Mouse (Mus musculus) 416B (cell line): ENCODE results near the gene Adgrg6.
A peak's percentile ranks its signal among the peaks of the same experiment; 100 is the strongest.

Experiments
- DNase-seq: peaks from one replicate; pipeline ENCODE4 v3.0.0; 2011; ENCODE audit warnings: low read depth

Adgrg6 gene

GRCm38 (mm10) chr10:14391025-14391639 is 154.3 kb downstream of the Adgrg6 start:
- peak; percentile 78 for DNase-seq

DNA sequence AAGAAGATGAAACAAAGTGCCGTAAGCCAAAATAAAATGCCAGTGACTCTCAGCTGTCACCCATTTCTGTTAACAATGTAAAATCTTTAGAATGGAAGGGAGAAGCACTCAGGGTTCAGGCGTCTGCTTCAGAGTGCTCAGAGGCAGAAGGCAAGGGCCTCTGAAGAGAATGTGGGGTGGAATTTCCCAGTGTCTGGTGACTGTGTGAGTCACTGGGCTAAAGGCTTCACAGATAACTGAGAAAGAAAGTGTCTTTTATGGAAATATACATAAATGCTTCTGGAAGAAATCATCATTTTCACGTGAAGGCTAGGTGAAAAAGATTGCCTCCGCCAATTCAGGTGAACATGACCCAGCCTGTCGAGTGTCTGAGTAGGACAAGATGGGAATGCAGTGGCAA is 159.9 kb downstream of the Adgrg6 start:
- DNase-seq, result no peak

DNA sequence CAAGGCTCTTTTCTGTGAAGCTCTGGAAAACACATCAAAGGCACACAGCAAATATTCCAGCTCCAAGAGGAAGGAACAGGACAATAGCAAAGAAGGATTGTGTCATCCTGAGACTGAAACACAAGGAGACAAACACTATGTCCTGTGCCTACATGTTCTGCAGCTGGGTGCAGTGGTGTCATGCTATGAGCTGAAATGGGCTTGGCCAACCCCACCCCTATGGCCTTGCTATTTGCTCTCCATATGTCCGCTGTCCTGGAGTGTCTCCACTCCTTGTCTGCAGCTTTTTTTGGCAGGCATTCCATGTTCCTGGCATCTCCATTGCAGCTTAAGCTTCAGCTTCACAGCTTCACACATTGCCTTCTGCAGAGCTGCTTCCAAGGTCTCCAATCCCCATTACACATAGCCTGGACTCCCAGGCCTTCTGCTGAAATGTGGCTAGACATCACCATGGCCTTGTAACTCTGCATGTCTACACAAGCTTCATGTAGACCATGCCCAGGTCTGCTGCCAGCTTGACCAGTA is 180.3 kb downstream of the Adgrg6 start:
- DNase-seq, result no peak

GRCm38 (mm10) chr10:14363226-14363625 is 182.2 kb downstream of the Adgrg6 start:
- DNase-seq, result no peak

GRCm38 (mm10) chr10:14358271-14358670 is 187.2 kb downstream of the Adgrg6 start:
- no peak for DNase-seq
